Mouse (Mus musculus) forebrain, embryonic 12.5 days (tissue): Measurements from ENCODE around the gene Idh3b. TPM values are rescaled to one million over a fixed set of nuclear protein-coding genes. Genes with fewer than 3 reads are reported as not detected.

Experiments used
- ATAC-seq: fragments of 200-750 bp; cut with Nextera tagmentation; 2 replicates; pipeline ENCODE4 v1.8.0; 2017; ENCODE audit warnings: moderate TSS enrichment; ENCODE audit not compliant: low FRiP score
- H3K27ac ChIP-seq: fragments of 300-500 bp; sonication (generic); 2 replicates; pipeline ENCODE4 v1.5.1; 2016; ENCODE audit warnings: mild to moderate bottlenecking
- H3K27me3 ChIP-seq: fragments of 300-500 bp; sonication (generic); 2 replicates; pipeline ENCODE4 v1.6.1; 2016; ENCODE audit warnings: mild to moderate bottlenecking
- H3K36me3 ChIP-seq: fragments of 300-500 bp; sonication (generic); replicated peaks from 2 replicates; pipeline ENCODE4 v1.6.1; 2016; ENCODE audit warnings: mild to moderate bottlenecking
- H3K4me1 ChIP-seq: fragments of 300-500 bp; sonication (generic); 2 replicates; pipeline ENCODE4 v1.6.1; 2016
- H3K4me2 ChIP-seq: fragments of 300-500 bp; sonication (generic); 2 replicates; pipeline ENCODE4 v1.6.1; 2016; ENCODE audit warnings: mild to moderate bottlenecking, moderate library complexity
- H3K4me3 ChIP-seq: fragments of 300-500 bp; sonication (generic); replicated peaks from 2 replicates; pipeline ENCODE4 v1.5.1; 2016; ENCODE audit warnings: mild to moderate bottlenecking
- H3K9ac ChIP-seq: fragments of 300-500 bp; sonication (generic); 2 replicates; pipeline ENCODE4 v1.6.1; 2016; ENCODE audit warnings: mild to moderate bottlenecking
- H3K9me3 ChIP-seq: fragments of 300-500 bp; sonication (generic); 2 replicates; pipeline ENCODE4 v1.6.1; 2016
- WGBS: fragments of 180-500 bp; shearing (Covaris S2); methylation state at CpG from one replicate; pipeline ENCODE4 v1.1.7; 2016; 5-methylcytosine and 5-hydroxymethylcytosine counted together
- polyA plus RNA-seq: library from polyadenylated mRNA; unstranded; fragments of >200 nt; fragmentation: Nextera tagmentation; extraction: Ambion mirVana; gene quantifications from 2 replicates; pipeline ENCODE4 v1.2.1, GENCODE M21; 2016

Idh3b gene
- polyA plus RNA-seq, 1 experiment from 2014 or later = 130 TPM

DNA sequence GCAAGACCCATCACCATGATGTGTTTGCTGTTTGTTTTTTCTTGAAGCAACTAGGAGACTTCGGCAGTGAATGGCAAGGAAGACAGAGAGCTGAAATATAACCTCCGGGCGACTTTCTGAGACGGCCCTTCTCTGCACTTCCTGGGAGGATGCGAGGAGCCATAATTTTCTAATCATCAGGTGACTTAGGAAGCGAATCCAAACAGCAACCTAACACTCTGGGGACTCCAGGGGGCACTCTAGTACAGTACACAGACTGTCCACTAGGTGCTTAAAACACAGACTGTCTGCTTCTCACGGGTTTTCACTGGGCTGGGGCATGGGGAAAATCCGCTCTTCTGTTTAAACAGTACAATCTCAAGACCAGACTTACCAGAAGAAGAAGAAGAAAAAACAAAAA is 7.1 kb upstream of the Idh3b start:
- no peak overlapping the region for H3K4me3 ChIP-seq
- H3K27ac ChIP-seq = no peak overlapping the region
- H3K4me2 ChIP-seq = no peak overlapping the region
- H3K36me3 ChIP-seq = no peaks in the 10 kb centered on the region
- no peaks in the 10 kb centered on the region for H3K9me3 ChIP-seq
- WGBS = 20% methylated on average over 8 of the region's 8 CpGs
- H3K27me3 ChIP-seq = peaks cover 25% of the 10 kb centered on the region
- peak; percentile 21; the same call in 1 of the 2 replicates for ATAC-seq
- H3K9ac ChIP-seq = no peak overlapping the region
- H3K4me1 ChIP-seq = peaks cover 25% of the 10 kb centered on the region

GRCm38 (mm10) chr2:130289086-130289485 is 4.7 kb upstream of the Idh3b start:
- peaks cover 15% of the 10 kb centered on the region for H3K27me3 ChIP-seq
- H3K4me1 ChIP-seq = peaks cover 15% of the 10 kb centered on the region
- no peak overlapping the region for H3K4me3 ChIP-seq
- H3K27ac ChIP-seq = no peak overlapping the region
- no peak overlapping the region for H3K9ac ChIP-seq
- no peaks in the 10 kb centered on the region for H3K36me3 ChIP-seq
- H3K9me3 ChIP-seq = no peaks in the 10 kb centered on the region
- ATAC-seq = no peak
- WGBS = 64% methylated on average over 4 of the region's 4 CpGs
- H3K4me2 ChIP-seq = no peak overlapping the region

DNA sequence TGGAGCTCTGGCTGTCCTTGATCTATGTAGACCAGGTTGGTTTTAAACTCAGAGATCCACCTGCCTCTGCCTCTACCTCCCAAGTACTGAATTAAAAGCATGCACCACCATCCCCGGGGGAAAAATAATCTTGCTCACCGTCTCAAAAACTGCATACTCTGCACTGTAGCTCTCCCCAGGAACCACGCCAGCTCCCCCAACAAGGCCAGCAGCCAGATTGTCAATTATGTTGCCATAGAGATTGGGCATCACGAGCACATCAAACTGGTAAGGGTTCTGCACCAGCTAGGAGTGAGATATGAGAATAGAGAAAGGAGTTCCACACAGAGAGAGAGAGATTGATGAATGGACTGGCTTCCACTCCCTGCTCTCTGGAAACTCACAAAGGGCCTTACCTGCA is 3.5 kb downstream of the Idh3b start:
- H3K4me1 ChIP-seq = peaks cover 29% of the 10 kb centered on the region
- no peak overlapping the region for H3K9ac ChIP-seq
- no peak overlapping the region for H3K27ac ChIP-seq
- no peaks in the 10 kb centered on the region for H3K9me3 ChIP-seq
- H3K4me2 ChIP-seq = no peak overlapping the region
- ATAC-seq = no peak
- no peaks in the 10 kb centered on the region for H3K27me3 ChIP-seq
- 78% methylated on average over 4 of the region's 4 CpGs for WGBS
- H3K4me3 ChIP-seq = no peak overlapping the region
- H3K36me3 ChIP-seq = peaks cover 54% of the 10 kb centered on the region

GRCm38 (mm10) chr2:130280224-130280623 is 4.1 kb downstream of the Idh3b start:
- Histone ChIP-seq H3K27me3 (no peaks in the 10 kb centered on the region), H3K36me3 (peaks cover 59% of the 10 kb centered on the region), H3K4me2 (no peak overlapping the region), H3K27ac (no peak overlapping the region), H3K4me3 (no peak overlapping the region), H3K9ac (no peak overlapping the region), H3K4me1 (peaks cover 35% of the 10 kb centered on the region), H3K9me3 (no peaks in the 10 kb centered on the region)
- no peak for ATAC-seq
- 75% methylated on average over 7 of the region's 7 CpGs for WGBS

- H3K4me3 ChIP-seq = no peak overlapping the region
- WGBS = 44% methylated on average over 8 of the region's 8 CpGs
- H3K4me2 ChIP-seq = no peak overlapping the region
- H3K27me3 ChIP-seq = no peaks in the 10 kb centered on the region
- peaks cover 59% of the 10 kb centered on the region for H3K36me3 ChIP-seq
- no peak overlapping the region for H3K9ac ChIP-seq
- no peaks in the 10 kb centered on the region for H3K9me3 ChIP-seq
- no peak for ATAC-seq
- peaks cover 35% of the 10 kb centered on the region for H3K4me1 ChIP-seq
- H3K27ac ChIP-seq = no peak overlapping the region
Measured at GRCm38 (mm10) chr2:130279600-130280091, 4.7 kb downstream of the Idh3b start.

DNA sequence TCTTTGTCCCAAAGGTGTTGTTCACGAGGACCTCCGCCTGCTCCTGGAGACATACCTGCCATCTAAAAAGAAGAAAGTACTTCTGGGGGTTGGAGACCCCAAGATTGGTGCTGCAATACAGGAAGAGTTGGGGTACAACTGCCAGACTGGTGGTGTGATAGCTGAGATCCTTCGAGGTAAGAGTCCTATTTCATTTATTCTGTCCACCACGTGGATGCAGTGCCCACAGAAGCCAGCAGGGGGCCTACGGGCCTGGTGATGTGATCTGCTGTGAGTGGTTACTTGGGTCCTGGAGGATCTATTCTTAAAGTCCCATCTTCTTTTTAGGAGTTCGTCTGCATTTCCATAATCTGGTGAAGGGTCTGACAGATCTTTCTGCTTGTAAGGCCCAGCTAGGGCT is 8.7 kb downstream of the Idh3b start:
- Histone ChIP-seq H3K4me2 (peak overlapping the region; percentile 88), H3K27me3 (no peaks in the 10 kb centered on the region), H3K36me3 (peaks cover 51% of the 10 kb centered on the region), H3K27ac (no peak overlapping the region), H3K4me3 (peak overlapping the region; percentile 93), H3K9ac (peak overlapping the region; percentile 92; the same call in 1 of the 2 replicates), H3K4me1 (peaks cover 35% of the 10 kb centered on the region), H3K9me3 (no peaks in the 10 kb centered on the region)
- whole genome bisulfite sequencing = 48% methylated on average over 6 of the region's 6 CpGs
- ATAC-seq = no peak

GRCm38 (mm10) chr2:130274862-130275261 is 9.5 kb downstream of the Idh3b start:
- WGBS = 1% methylated on average over 10 of the region's 10 CpGs
- Histone ChIP-seq H3K9me3 (no peaks in the 10 kb centered on the region), H3K4me2 (peak overlapping the region; percentile 88), H3K4me3 (peak overlapping the region; percentile 93), H3K9ac (peak overlapping the region; percentile 92), H3K27me3 (no peaks in the 10 kb centered on the region), H3K27ac (peak overlapping the region; percentile 96), H3K4me1 (peaks cover 35% of the 10 kb centered on the region), H3K36me3 (peaks cover 43% of the 10 kb centered on the region)
- ATAC-seq = no peak

GRCm38 (mm10) chr2:130274149-130274861 is 10.0 kb downstream of the Idh3b start, which contains the start of gene Nop56:
TSS of gene Nop56 (plus strand) at chr2:130274430.
- H3K36me3 ChIP-seq = peaks cover 38% of the 10 kb centered on the region
- H3K4me3 ChIP-seq = peak within 1 kb of the TSS; percentile 93
- H3K27ac ChIP-seq = peak within 1 kb of the TSS; percentile 96
- H3K4me1 ChIP-seq = peaks cover 35% of the 10 kb centered on the region
- peak within 1 kb of the TSS; percentile 88 for H3K4me2 ChIP-seq
- peak within 1 kb of the TSS; percentile 92 for H3K9ac ChIP-seq
- H3K27me3 ChIP-seq = no peaks in the 10 kb centered on the region
- H3K9me3 ChIP-seq = no peaks in the 10 kb centered on the region
- under 1% methylated on average over 68 of the region's 68 CpGs for WGBS
- peak; percentile 97 for ATAC-seq

DNA sequence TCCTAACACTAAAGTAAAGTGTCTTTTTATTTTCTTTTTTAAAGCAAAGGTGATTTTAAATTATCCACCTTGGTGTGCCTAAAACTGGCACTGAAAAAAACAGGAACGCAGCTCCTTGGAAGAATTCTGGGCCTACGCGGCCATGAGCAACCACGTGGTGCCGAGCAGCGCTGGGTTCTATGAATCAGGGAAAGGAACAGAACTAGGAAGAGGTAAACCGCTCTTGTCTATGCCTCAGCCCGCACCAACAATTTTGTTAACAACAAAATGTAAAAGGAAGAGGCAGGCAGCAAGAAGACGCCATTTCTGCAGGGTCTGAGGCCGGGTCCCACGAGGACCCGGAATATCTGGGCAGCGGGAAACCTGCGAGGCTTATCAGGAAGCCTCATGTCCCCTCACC is 10.6 kb downstream of the Idh3b start:
- Histone ChIP-seq H3K4me1 (peaks cover 35% of the 10 kb centered on the region), H3K4me3 (peak overlapping the region; percentile 93), H3K27me3 (no peaks in the 10 kb centered on the region), H3K27ac (peak overlapping the region; percentile 96), H3K9me3 (no peaks in the 10 kb centered on the region), H3K36me3 (peaks cover 35% of the 10 kb centered on the region), H3K4me2 (peak overlapping the region; percentile 88), H3K9ac (peak overlapping the region; percentile 92)
- peak; percentile 18 for ATAC-seq
- WGBS = 2% methylated on average over 14 of the region's 14 CpGs

DNA sequence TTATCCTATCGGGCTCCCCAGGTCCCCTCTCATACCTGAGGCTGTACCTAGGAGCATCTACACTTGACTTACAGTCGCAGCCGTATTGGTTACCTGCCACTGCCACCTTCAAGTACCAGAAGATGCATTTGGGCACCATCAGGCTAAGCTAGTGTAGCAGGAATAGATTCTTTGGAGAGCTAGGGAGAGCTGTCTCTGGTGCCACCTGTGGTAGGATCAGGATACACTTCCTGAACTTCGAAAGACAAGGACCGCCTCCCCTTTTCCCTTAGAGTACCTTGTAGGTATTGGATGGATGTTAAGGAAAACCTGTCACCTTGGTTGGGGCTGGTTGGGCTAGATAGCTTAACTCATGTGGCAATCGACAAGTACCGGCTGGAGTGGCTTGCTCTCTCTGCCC is 16.3 kb downstream of the Idh3b start:
- Histone ChIP-seq H3K4me2 (no peak overlapping the region), H3K4me3 (no peak overlapping the region), H3K9ac (no peak overlapping the region), H3K36me3 (no peaks in the 10 kb centered on the region), H3K27me3 (no peaks in the 10 kb centered on the region), H3K4me1 (peaks cover 3% of the 10 kb centered on the region), H3K9me3 (no peaks in the 10 kb centered on the region), H3K27ac (no peak overlapping the region)
- WGBS = 74% methylated on average over 7 of the region's 7 CpGs
- no peak for ATAC-seq

- no peaks in the 10 kb centered on the region for H3K36me3 ChIP-seq
- no peak for ATAC-seq
Measured at GRCm38 (mm10) chr2:130265520-130265919, 18.8 kb downstream of the Idh3b start.

DNA sequence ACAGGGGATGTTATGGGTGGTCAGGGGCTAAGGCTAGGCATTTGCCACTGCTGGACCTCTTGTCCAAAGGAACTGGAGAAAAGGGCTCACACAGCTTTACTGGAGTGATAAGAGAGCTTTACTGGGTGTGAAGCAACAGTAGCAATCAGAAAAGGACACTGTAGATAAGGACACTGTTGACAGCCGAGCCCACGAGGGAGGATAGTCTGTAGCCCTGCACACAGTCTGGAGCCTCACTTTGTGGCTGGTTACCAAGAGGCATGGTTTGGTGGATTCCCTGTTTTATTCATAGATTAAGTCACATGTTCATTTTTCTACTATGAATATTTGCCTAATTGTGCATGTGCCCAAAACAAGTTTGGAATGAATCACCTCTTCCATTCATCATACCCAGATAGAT is 21.9 kb downstream of the Idh3b start:
- no peak overlapping the region for H3K9ac ChIP-seq
- no peaks in the 10 kb centered on the region for H3K9me3 ChIP-seq
- H3K4me3 ChIP-seq = no peak overlapping the region
- no peaks in the 10 kb centered on the region for H3K27me3 ChIP-seq
- H3K4me1 ChIP-seq = no peaks in the 10 kb centered on the region
- no peak for ATAC-seq
- H3K36me3 ChIP-seq = no peaks in the 10 kb centered on the region
- no peak overlapping the region for H3K27ac ChIP-seq
- 87% methylated on average over 2 of the region's 2 CpGs for WGBS
- H3K4me2 ChIP-seq = no peak overlapping the region

More at GRCm38 (mm10) chr2:130265520-130265919, 18.8 kb downstream of the Idh3b start:
- H3K4me1 ChIP-seq = no peaks in the 10 kb centered on the region
- 88% methylated on average over 1 of the region's 1 CpGs for WGBS
- no peaks in the 10 kb centered on the region for H3K27me3 ChIP-seq
- no peak overlapping the region for H3K9ac ChIP-seq
- H3K4me2 ChIP-seq = no peak overlapping the region
- no peaks in the 10 kb centered on the region for H3K9me3 ChIP-seq
- H3K4me3 ChIP-seq = no peak overlapping the region
- H3K27ac ChIP-seq = no peak overlapping the region

- Histone ChIP-seq H3K4me1 (no peaks in the 10 kb centered on the region), H3K4me3 (no peak overlapping the region), H3K36me3 (no peaks in the 10 kb centered on the region), H3K9me3 (no peaks in the 10 kb centered on the region), H3K9ac (no peak overlapping the region), H3K4me2 (no peak overlapping the region), H3K27me3 (no peaks in the 10 kb centered on the region), H3K27ac (no peak overlapping the region)
- ATAC-seq = no peak
- WGBS = 83% methylated on average over 2 of the region's 2 CpGs
Measured at GRCm38 (mm10) chr2:130261914-130262313, 22.4 kb downstream of the Idh3b start.
